Mouse (Mus musculus): Measurements from ENCODE around the gene 2310033P09Rik. TPM values are rescaled to one million over a fixed set of nuclear protein-coding genes. Genes with fewer than 3 reads are reported as not detected.

Gene 2310033P09Rik
- 36.6 and 41.0 TPM in 2 replicates for polyA plus RNA-seq (2014; fragmentation: Nextera tagmentation; extraction: Ambion mirVana)

DNA sequence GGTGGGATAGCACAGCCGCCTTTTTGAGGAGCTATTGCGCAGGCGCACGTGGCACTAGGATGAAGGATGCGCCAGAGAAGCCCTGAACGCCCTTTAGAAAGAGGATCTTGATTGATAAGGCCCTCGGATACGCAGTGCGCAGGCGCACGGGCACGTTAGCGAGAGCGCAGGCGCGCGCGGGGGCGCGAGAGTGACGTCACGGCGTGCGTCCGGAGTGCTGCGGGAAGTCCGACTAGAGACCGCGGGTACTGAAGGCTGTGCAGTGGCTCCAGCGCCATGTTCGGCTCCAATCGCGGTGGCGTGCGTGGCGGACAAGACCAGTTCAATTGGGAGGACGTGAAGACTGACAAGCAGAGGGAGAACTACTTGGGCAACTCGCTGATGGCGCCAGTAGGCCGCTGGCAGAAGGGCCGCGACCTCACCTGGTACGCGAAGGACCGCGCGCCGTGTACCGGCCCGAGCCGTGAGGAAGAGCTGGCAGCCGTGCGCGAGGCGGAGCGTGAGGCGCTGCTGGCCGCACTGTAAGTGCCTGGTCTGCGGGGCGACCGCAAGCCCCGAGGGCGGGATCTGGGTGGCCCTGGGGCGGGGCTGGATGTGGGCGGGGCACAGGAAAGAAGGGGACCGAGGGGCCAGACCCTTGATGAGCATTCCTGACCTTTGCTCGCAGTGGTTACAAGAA is at the start of gene 2310033P09Rik:
Gene 2310033P09Rik (plus strand): TSS at position 169 of the 679 bp plus-strand sequence.
- H3K9ac ChIP-seq (ENCODE audit: low read length) = peak within 1 kb of the TSS; percentile 86
- no peaks in the 10 kb centered on the region for H3K9me3 ChIP-seq (ENCODE audit: control insufficient read depth, low read length)
- peak within 1 kb of the TSS; percentile 86 for H3K4me3 ChIP-seq (ENCODE audit: low read depth, low read length)
- H3K4me2 ChIP-seq (ENCODE audit: low read depth, low read length, severe bottlenecking) = peak within 1 kb of the TSS; percentile 88
- H3K27ac ChIP-seq (ENCODE audit: low read depth, low read length) = peak within 1 kb of the TSS; percentile 82
- WGBS = under 1% methylated on average over 67 of the region's 67 CpGs
- DNase-seq (ENCODE audit: low spot score) (peak; percentile 98), ATAC-seq (replicated peaks; ENCODE audit: low FRiP score) (peak; percentile 84)
- H3K36me3 ChIP-seq (ENCODE audit: control insufficient read depth, insufficient read depth, low read length) = peaks cover 4% of the 10 kb centered on the region; the same call in 1 of the 2 replicates
- no peaks in the 10 kb centered on the region for H3K27me3 ChIP-seq (ENCODE audit: control insufficient read depth, insufficient read depth, low read length)
- H3K4me1 ChIP-seq (replicated peaks; ENCODE audit: control insufficient read depth, insufficient read depth, low read length) = peaks cover 4% of the 10 kb centered on the region; the same call in 1 of the 2 replicates

DNA sequence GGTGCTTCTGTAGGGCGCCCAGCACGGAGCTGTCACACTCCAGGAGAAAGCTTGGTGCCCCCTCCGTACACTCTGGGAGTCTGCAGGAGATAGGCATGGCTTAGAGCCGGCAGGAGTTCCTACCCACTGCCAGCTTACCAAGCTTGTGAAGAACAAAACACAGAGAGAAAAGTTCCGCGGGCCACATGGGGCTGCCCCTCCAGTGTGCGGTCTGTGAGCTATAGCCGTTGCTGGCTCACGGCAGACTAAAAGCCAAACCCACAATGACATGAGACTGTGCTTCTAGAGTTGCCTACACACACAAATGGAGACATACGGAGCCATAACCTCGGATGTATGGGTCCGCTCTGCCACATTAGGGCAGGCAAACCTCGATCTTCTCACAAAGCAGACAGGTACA is 49.0 kb upstream of the 2310033P09Rik start:
- Histone ChIP-seq H3K4me3 (ENCODE audit: low read depth, low read length) (no peak overlapping the region), H3K9ac (ENCODE audit: low read length) (no peak overlapping the region), H3K4me1 (replicated peaks; ENCODE audit: control insufficient read depth, insufficient read depth, low read length) (peaks cover 2% of the 10 kb centered on the region; the same call in 1 of the 2 replicates), H3K4me2 (ENCODE audit: low read depth, low read length, severe bottlenecking) (no peak overlapping the region), H3K36me3 (ENCODE audit: control insufficient read depth, insufficient read depth, low read length) (no peaks in the 10 kb centered on the region), H3K27ac (ENCODE audit: low read depth, low read length) (no peak overlapping the region), H3K27me3 (ENCODE audit: control insufficient read depth, insufficient read depth, low read length) (no peaks in the 10 kb centered on the region), H3K9me3 (ENCODE audit: control insufficient read depth, low read length) (no peaks in the 10 kb centered on the region)
- DNase-seq (ENCODE audit: low spot score) (peak; percentile 44), ATAC-seq (replicated peaks; ENCODE audit: low FRiP score) (no peak)
- WGBS = 91% methylated on average over 13 of the region's 13 CpGs

DNA sequence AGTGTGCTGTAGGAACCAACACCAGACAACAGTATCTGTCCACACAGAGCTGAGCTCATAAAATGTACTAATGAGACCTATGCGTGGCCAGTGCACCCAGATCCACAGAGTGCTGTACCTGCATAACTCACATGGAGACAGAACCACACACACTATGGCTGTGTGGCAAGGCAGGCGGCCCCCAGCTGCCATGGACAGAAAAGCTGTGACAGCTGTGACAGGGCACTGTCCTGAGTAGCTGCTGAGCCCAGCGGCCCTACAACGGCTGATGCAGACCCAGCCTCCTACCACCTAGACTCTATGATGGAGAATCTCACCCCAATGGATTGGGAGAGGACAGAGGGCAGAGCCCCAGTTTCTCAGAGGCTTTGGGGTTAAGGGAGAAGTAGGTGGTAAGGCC is 48.6 kb upstream of the 2310033P09Rik start:
- Histone ChIP-seq H3K9me3 (ENCODE audit: control insufficient read depth, low read length) (no peaks in the 10 kb centered on the region), H3K36me3 (ENCODE audit: control insufficient read depth, insufficient read depth, low read length) (no peaks in the 10 kb centered on the region), H3K27me3 (ENCODE audit: control insufficient read depth, insufficient read depth, low read length) (no peaks in the 10 kb centered on the region), H3K4me1 (replicated peaks; ENCODE audit: control insufficient read depth, insufficient read depth, low read length) (peaks cover 2% of the 10 kb centered on the region; the same call in 1 of the 2 replicates), H3K27ac (ENCODE audit: low read depth, low read length) (no peak overlapping the region), H3K4me2 (ENCODE audit: low read depth, low read length, severe bottlenecking) (no peak overlapping the region), H3K4me3 (ENCODE audit: low read depth, low read length) (no peak overlapping the region), H3K9ac (ENCODE audit: low read length) (no peak overlapping the region)
- DNase-seq (ENCODE audit: low spot score) = no peak
- ATAC-seq (replicated peaks; ENCODE audit: low FRiP score) = no peak
- 92% methylated on average over 4 of the region's 4 CpGs for WGBS

DNA sequence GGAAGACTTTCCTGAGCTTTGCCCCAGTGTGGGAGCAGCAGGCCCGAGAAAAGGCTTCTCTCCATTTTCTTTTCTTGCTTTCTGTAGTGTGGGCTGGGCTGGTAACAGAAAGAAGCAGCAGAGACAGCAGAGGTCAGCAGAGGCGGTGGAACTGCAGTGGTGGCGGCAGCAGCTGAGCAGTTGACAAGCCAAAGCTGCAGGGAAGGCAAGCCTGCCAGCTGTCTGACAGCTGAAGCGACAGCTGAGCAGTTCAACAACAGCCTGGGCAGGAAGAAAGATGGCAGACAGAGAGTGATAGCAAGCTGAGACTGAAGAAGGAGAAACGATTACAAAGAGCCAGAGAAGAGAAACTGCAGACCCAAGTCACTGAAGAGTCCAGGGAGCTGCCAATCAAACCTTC is 46.7 kb upstream of the 2310033P09Rik start:
- no peaks in the 10 kb centered on the region for H3K9me3 ChIP-seq (ENCODE audit: control insufficient read depth, low read length)
- no peak for ATAC-seq (replicated peaks; ENCODE audit: low FRiP score)
- H3K27me3 ChIP-seq (ENCODE audit: control insufficient read depth, insufficient read depth, low read length) = no peaks in the 10 kb centered on the region
- H3K4me3 ChIP-seq (ENCODE audit: low read depth, low read length) = no peak overlapping the region
- H3K4me1 ChIP-seq (replicated peaks; ENCODE audit: control insufficient read depth, insufficient read depth, low read length) = peaks cover 2% of the 10 kb centered on the region; the same call in 1 of the 2 replicates
- no peak for DNase-seq (ENCODE audit: low spot score)
- H3K4me2 ChIP-seq (ENCODE audit: low read depth, low read length, severe bottlenecking) = no peak overlapping the region
- no peak overlapping the region for H3K27ac ChIP-seq (ENCODE audit: low read depth, low read length)
- no peak overlapping the region for H3K9ac ChIP-seq (ENCODE audit: low read length)
- H3K36me3 ChIP-seq (ENCODE audit: control insufficient read depth, insufficient read depth, low read length) = no peaks in the 10 kb centered on the region
- 82% methylated on average over 5 of the region's 5 CpGs for WGBS

DNA sequence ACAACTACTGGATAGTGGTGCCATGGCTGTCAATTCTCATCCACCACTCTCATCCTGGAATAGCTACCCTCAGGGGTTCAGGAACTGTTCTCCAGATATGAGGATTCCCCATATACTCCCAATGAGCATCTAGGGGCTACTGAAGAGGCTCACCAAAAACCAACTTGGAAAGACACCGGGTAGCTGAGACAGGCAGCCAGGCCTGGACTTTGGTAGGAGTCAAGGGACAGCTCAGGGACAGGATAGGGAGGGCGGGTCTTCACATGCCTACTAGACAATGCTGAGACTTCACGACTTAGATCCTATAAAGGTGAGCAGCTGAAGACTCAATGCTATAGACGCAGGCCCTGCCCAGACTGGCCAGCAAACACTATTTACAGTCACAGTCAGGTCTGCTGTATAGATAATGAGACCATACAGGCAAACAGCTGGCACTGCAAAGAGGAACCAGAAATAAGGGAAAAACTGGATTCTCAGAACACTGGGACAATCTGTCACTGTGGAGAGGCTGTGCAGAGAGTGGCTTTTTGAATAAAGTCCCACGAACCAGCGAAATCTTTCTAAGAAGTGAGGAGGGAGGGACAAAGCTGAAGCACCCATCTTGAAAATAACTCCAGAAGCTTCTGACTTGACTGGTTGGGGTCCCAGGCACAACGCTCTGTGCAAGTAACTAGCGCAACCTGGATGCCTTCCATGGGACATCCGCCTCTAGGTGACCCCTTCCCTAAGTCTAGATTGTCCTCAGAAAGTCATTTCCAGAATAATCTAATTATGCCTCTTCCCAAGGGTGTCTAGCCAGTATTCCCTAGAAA is 45.5 kb upstream of the 2310033P09Rik start:
- WGBS = 59% methylated on average over 9 of the region's 9 CpGs
- no peak for DNase-seq (ENCODE audit: low spot score)

DNA sequence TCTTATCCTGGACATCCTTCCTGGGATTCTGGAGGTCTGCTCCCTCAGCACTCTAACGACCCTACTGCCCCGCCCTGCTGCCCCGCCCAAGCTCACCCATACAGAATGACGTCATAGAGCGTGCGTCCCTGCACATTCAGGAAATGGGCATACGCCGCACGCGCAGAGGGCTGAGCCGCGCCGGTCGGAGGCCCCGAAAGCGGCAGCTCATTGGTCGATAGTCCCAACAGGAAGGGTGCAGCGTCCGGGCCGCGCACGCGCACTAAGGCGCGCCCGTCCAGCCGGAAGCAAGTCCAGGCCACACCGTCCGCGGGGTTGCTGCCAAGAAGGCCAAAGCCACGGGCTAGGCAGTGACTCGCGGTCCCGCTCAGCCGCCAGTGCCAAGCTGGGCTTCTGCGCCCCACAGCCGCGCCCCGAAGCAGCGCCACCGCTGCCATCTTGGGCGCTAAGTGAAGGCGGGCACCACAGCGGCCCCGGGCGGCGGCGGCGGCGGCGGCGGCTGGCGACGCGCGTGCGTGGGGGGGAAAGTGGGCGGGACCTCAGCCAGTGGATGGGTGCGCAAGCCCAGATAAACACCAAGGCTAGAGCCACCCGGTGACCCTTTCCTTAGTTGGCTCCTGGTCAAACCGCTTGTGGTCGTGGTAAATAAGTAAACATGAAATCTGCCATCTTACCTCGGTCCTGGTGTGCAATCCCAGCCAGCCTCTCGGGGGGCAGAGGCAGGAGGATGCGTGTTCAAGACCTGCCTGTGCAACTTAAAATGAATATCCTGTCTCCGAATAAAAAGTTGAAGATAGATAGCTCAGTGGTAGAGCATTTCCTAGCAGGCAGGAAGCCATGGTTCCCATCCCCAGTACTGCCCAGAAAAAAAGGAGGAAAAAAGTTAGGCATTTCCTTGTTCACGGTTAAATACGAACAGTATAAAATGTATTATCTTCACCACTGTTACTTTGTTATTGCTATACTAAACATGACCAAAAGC is 44.6 kb upstream of the 2310033P09Rik start, which contains the start of gene Iba57:
Gene Iba57 (minus strand): TSS at position 485 of the 982 bp plus-strand sequence.
- WGBS = 3% methylated on average over 66 of the region's 68 CpGs
- peak; percentile 98 for DNase-seq (ENCODE audit: low spot score)
- H3K9me3 ChIP-seq (ENCODE audit: control insufficient read depth, low read length) = no peaks in the 10 kb centered on the region
- no peaks in the 10 kb centered on the region for H3K36me3 ChIP-seq (ENCODE audit: control insufficient read depth, insufficient read depth, low read length)
- H3K27me3 ChIP-seq (ENCODE audit: control insufficient read depth, insufficient read depth, low read length) = no peaks in the 10 kb centered on the region
- H3K4me3 ChIP-seq (ENCODE audit: low read depth, low read length) = peak within 1 kb of the TSS; percentile 74
- H3K9ac ChIP-seq (ENCODE audit: low read length) = peak within 1 kb of the TSS; percentile 96
- peak within 1 kb of the TSS; percentile 97 for H3K27ac ChIP-seq (ENCODE audit: low read depth, low read length)
- peak within 1 kb of the TSS; percentile 76 for H3K4me2 ChIP-seq (ENCODE audit: low read depth, low read length, severe bottlenecking)
- H3K4me1 ChIP-seq (replicated peaks; ENCODE audit: control insufficient read depth, insufficient read depth, low read length) = peaks cover 2% of the 10 kb centered on the region; the same call in 1 of the 2 replicates
- ATAC-seq (replicated peaks; ENCODE audit: low FRiP score) = peak; percentile 99

More for the DNA sequence above, 45.5 kb upstream of the 2310033P09Rik start:
- Histone ChIP-seq H3K27me3 (ENCODE audit: control insufficient read depth, insufficient read depth, low read length) (no peaks in the 10 kb centered on the region), H3K4me3 (ENCODE audit: low read depth, low read length) (peak overlapping the region; percentile 74), H3K4me2 (ENCODE audit: low read depth, low read length, severe bottlenecking) (peak overlapping the region; percentile 48), H3K9ac (ENCODE audit: low read length) (peak overlapping the region; percentile 54), H3K9me3 (ENCODE audit: control insufficient read depth, low read length) (no peaks in the 10 kb centered on the region), H3K4me1 (replicated peaks; ENCODE audit: control insufficient read depth, insufficient read depth, low read length) (peaks cover 2% of the 10 kb centered on the region; the same call in 1 of the 2 replicates), H3K27ac (ENCODE audit: low read depth, low read length) (no peak overlapping the region), H3K36me3 (ENCODE audit: control insufficient read depth, insufficient read depth, low read length) (no peaks in the 10 kb centered on the region)
- no peak; the same call in 1 of the 2 replicates for ATAC-seq (replicated peaks; ENCODE audit: low FRiP score)

DNA sequence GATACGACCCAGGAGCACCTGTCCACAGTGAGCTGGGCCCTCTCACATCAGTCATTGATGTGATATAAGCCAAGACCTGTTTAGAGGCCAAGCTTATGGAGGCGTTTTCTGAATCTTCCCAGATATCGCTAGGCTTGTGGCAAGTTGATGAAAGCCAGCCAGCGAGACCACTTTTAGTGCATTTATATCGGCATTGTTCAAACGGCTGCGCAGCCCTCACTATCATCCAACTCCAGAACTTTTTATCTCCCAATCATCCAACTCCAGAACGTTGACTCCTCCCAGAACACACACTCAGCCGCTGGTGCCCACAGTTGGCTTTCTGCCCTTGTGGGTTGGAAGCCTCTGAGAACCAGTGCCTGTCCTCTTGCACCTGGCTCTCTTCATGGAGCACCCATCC is 43.7 kb upstream of the 2310033P09Rik start:
- Histone ChIP-seq H3K27ac (ENCODE audit: low read depth, low read length) (peak overlapping the region; percentile 97; the same call in 1 of the 2 replicates), H3K9ac (ENCODE audit: low read length) (peak overlapping the region; percentile 96), H3K27me3 (ENCODE audit: control insufficient read depth, insufficient read depth, low read length) (no peaks in the 10 kb centered on the region), H3K4me3 (ENCODE audit: low read depth, low read length) (peak overlapping the region; percentile 74; the same call in 1 of the 2 replicates), H3K4me2 (ENCODE audit: low read depth, low read length, severe bottlenecking) (peak overlapping the region; percentile 76; the same call in 1 of the 2 replicates), H3K4me1 (replicated peaks; ENCODE audit: control insufficient read depth, insufficient read depth, low read length) (peaks cover 2% of the 10 kb centered on the region; the same call in 1 of the 2 replicates), H3K9me3 (ENCODE audit: control insufficient read depth, low read length) (no peaks in the 10 kb centered on the region), H3K36me3 (ENCODE audit: control insufficient read depth, insufficient read depth, low read length) (no peaks in the 10 kb centered on the region)
- DNase-seq (ENCODE audit: low spot score) (no peak), ATAC-seq (replicated peaks; ENCODE audit: low FRiP score) (no peak)
- 83% methylated on average over 9 of the region's 9 CpGs for WGBS
